In the genomic region with DNA sequence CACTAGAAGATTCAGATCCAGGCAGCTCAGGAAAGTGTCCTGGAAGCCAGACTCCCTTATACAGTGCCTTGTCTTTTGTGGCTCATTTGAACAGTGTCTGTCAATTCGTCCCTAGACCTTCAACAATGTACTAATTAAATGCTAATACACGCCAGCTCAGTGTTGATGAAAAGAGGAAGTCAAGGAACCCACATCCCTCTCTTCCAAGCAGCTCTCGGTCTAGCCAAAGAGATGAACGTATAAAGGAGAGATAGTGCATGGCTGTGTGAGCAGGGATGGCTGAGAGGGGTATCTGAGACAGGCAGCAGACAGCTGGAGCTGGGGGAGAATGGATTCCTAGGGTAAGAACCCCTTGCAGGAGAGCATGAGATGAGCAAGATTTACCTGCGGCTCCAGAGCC, we compare ENCODE assay signal across 26 mouse cellular contexts.
"Had no signal": no experiment of that assay in that cellular context is flagged by ENCODE, and none has a peak within 500 bp of the region (broad histone marks: within the 10 kb centered on the region; RNA-seq: fewer than 3 reads in every experiment).

No protein-coding gene starts in this region.

- H3K4me3 ChIP-seq: gastrocnemius, adult 2 months; heart, adult 2 months; heart, embryonic 13.5 days; heart, embryonic 15.5 days; hindbrain, embryonic 13.5 days; hindbrain, embryonic 15.5 days; kidney, embryonic 15.5 days; limb, embryonic 10.5 days; limb, embryonic 12.5 days; liver, embryonic 12.5 days had no signal

- ATAC-seq: hindbrain, postnatal 0 days; intestine, embryonic 16.5 days; liver, embryonic 12.5 days had no signal

- H3K27me3 ChIP-seq: heart, embryonic 13.5 days; heart, embryonic 15.5 days; hindbrain, embryonic 13.5 days; hindbrain, embryonic 15.5 days; kidney, embryonic 15.5 days; limb, embryonic 12.5 days; liver, embryonic 12.5 days had no signal

- H3K9ac ChIP-seq: heart, embryonic 13.5 days; heart, embryonic 15.5 days; hindbrain, embryonic 13.5 days; hindbrain, embryonic 15.5 days; kidney, embryonic 15.5 days; limb, embryonic 12.5 days; liver, embryonic 12.5 days; liver, embryonic 14.5 days had no signal

- H3K9me3 ChIP-seq: heart, embryonic 13.5 days; heart, embryonic 15.5 days; hindbrain, embryonic 13.5 days; hindbrain, embryonic 15.5 days; kidney, embryonic 15.5 days; limb, embryonic 10.5 days; limb, embryonic 12.5 days; liver, embryonic 12.5 days had no signal

- H3K27ac ChIP-seq: gastrocnemius, adult 2 months; heart, adult 2 months; heart, embryonic 13.5 days; heart, embryonic 15.5 days; hindbrain, embryonic 13.5 days; hindbrain, embryonic 15.5 days; hindbrain, postnatal 0 days; kidney, embryonic 15.5 days; kidney, postnatal 0 days; limb, embryonic 10.5 days; limb, embryonic 12.5 days; liver, embryonic 12.5 days; liver, embryonic 14.5 days had no signal

- DNase-seq: gastrocnemius, adult 2 months; gastrocnemius, postnatal 10 days; gastrocnemius, postnatal 36 days; heart, adult 2 months; heart, postnatal 14 days; heart, postnatal 4 days; kidney, adult 11 months; kidney, adult 2 months; kidney, adult 9 months; kidney, postnatal 14 days; kidney, postnatal 36 days; layer of hippocampus, adult 9-11 months; layer of hippocampus, postnatal 36 days; liver had no signal

- H3K36me3 ChIP-seq: heart, embryonic 15.5 days; hindbrain, embryonic 13.5 days; hindbrain, embryonic 15.5 days; kidney, embryonic 15.5 days; limb, embryonic 10.5 days; limb, embryonic 12.5 days had no signal
